Mouse (Mus musculus) testis, adult 2 months (tissue): Measurements from ENCODE around the gene Efnb2. TPM values are rescaled to one million over a fixed set of nuclear protein-coding genes. Genes with fewer than 3 reads are reported as not detected.
A peak's percentile ranks its signal among the peaks of the same experiment; 100 is the strongest.

Experiments used
- H3K27ac ChIP-seq: fragments of 200-500 bp; 2 replicates; pipeline ENCODE4 v1.5.1; 2012; ENCODE audit warnings: low read depth, low read length; ENCODE audit not compliant: control insufficient read depth, insufficient read depth
- H3K27me3 ChIP-seq: fragments of 200-500 bp; 2 replicates; pipeline ENCODE4 v1.6.1; 2012; ENCODE audit warnings: mild to moderate bottlenecking, low read length, moderate library complexity; ENCODE audit not compliant: control insufficient read depth, insufficient read depth
- H3K36me3 ChIP-seq: fragments of 200-500 bp; 2 replicates; pipeline ENCODE4 v1.6.1; 2012; ENCODE audit warnings: mild to moderate bottlenecking, low read length; ENCODE audit not compliant: control insufficient read depth, insufficient read depth
- H3K4me1 ChIP-seq: fragments of 200-500 bp; 2 replicates; pipeline ENCODE4 v1.6.1; 2012; ENCODE audit warnings: low read length; ENCODE audit not compliant: control insufficient read depth, insufficient read depth
- H3K4me3 ChIP-seq: fragments of 200-500 bp; 2 replicates; pipeline ENCODE4 v1.5.1; 2012; ENCODE audit warnings: low read depth, mild to moderate bottlenecking, low read length, moderate library complexity, mixed read lengths; ENCODE audit not compliant: control insufficient read depth
- CTCF ChIP-seq: fragments of 200-500 bp; IDR thresholded peaks from 2 replicates; pipeline ENCODE4 v1.5.1; 2012; ENCODE audit warnings: low read depth, mild to moderate bottlenecking, inconsistent platforms, low read length, moderate library complexity; ENCODE audit not compliant: control insufficient read depth, insufficient read depth, insufficient replicate concordance
- POLR2A ChIP-seq: fragments of 200-500 bp; IDR thresholded peaks from 2 replicates; pipeline ENCODE4 v1.6.1; 2012; ENCODE audit warnings: low read depth, mild to moderate bottlenecking, inconsistent platforms, low read length, moderate library complexity; ENCODE audit not compliant: control insufficient read depth
- polyA plus RNA-seq: library from polyadenylated mRNA; depleted of rRNA; stranded (reverse); fragments of >200 nt; gene quantifications from 2 replicates; pipeline ENCODE4 v1.2.3, GENCODE M21; 2012

Efnb2 gene
- polyA plus RNA-seq, 1 experiment = 3.4 TPM

DNA sequence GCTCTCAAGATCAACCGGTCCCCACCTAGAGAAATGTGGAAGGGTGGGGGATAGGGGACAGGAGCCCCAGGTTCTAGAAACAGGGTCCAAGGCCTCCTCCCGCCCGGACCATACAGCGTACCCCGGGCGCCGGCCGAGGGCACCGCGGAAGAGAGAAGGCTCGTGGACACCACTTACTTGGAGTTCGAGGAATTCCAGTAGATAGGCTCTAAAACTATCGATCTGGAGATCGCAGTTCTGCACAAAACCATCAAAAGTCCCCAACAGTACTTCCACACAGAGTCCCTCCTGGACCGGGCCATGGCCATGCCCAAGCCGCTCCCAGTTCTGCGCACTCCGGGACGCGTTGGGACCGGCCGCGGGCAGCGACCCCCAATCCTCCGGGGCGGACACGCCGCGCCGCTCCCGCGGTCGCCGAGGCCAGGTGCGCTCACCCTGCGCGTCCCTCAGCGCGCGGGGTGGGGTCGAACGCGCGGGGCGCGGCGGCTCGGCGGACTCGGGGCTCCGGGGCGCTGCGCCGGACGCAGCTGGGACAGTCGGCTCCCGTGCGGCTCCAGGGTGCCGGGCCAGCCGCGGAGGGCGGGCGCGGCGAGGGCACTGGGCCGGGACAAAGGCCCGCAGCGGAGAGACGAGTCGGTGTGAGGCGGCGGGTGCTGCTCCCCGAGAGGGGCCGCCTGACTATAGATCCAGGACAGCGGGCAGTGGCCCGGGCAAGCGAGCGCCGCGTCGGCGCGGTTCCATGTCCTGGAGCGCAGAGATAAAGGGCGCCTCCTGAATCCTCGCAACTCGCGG lies 539 bp downstream of the Efnb2 start:
- H3K36me3 ChIP-seq = no peaks in the 10 kb centered on the region; the same call in 1 of the 2 replicates
- TF ChIP-seq POLR2A = no peak
- TF ChIP-seq CTCF = no peak
- peak overlapping the region; percentile 91 for H3K4me3 ChIP-seq
- H3K27me3 ChIP-seq = no peaks in the 10 kb centered on the region
- H3K27ac ChIP-seq = peak overlapping the region; percentile 28; the same call in 1 of the 2 replicates
- peaks cover 12% of the 10 kb centered on the region for H3K4me1 ChIP-seq

GRCm38 (mm10) chr8:8659503-8660306 lies 1.3 kb downstream of the Efnb2 start:
- Histone ChIP-seq H3K36me3 (no peaks in the 10 kb centered on the region), H3K27ac (no peak overlapping the region), H3K27me3 (no peaks in the 10 kb centered on the region), H3K4me3 (peak overlapping the region; percentile 91), H3K4me1 (peaks cover 12% of the 10 kb centered on the region)
- TF ChIP-seq POLR2A (no peak), CTCF (no peak)

GRCm38 (mm10) chr8:8658426-8659224 lies 2.4 kb downstream of the Efnb2 start:
- no peaks in the 10 kb centered on the region for H3K27me3 ChIP-seq
- H3K27ac ChIP-seq = no peak overlapping the region
- no peaks in the 10 kb centered on the region for H3K36me3 ChIP-seq
- H3K4me1 ChIP-seq = peaks cover 12% of the 10 kb centered on the region
- TF ChIP-seq POLR2A (no peak), CTCF (peak; percentile 54; the same call in 1 of the 2 replicates)
- H3K4me3 ChIP-seq = no peak overlapping the region

DNA sequence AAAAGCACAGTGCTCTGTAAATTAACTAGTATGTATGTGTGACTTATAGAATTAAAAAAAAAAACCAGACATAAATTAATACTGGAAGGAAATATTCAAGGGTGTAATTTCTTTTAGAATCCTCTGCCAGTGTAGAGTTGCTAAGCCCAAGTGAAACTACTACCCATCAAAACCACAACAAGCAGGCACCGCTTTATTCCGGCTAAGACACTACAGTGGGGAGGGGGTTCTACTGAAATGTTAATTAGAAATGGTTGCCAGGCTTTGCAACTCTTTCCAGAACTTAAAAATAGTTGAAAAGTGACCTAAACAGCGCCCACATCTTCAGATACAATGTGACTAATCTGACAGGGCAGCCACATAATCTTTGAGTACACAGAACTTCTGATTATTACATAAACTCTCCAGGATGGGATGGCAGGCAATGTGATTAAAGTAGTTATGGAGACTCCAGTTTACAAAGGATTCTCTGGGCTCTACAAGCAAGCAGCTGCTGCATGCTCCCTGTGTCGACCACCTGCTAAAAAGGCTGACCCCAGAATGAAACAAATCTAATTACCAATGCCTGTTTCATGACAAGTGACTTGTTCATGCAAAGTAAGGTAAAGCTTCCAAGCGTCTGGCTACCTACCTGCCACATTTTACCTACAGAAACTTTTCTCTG lies 3.2 kb downstream of the Efnb2 start:
- Histone ChIP-seq H3K27me3 (no peaks in the 10 kb centered on the region), H3K36me3 (no peaks in the 10 kb centered on the region), H3K4me1 (peaks cover 12% of the 10 kb centered on the region), H3K4me3 (no peak overlapping the region), H3K27ac (no peak overlapping the region)
- TF ChIP-seq POLR2A (no peak), CTCF (no peak)

- Histone ChIP-seq H3K27me3 (no peaks in the 10 kb centered on the region), H3K4me3 (no peak overlapping the region), H3K4me1 (peaks cover 12% of the 10 kb centered on the region), H3K36me3 (no peaks in the 10 kb centered on the region), H3K27ac (no peak overlapping the region)
- TF ChIP-seq POLR2A (no peak), CTCF (no peak)
Observed at GRCm38 (mm10) chr8:8656578-8657441, 4.2 kb downstream of the Efnb2 start.
